ENCODE assay signal across 8 mouse cellular contexts in the genomic region with DNA sequence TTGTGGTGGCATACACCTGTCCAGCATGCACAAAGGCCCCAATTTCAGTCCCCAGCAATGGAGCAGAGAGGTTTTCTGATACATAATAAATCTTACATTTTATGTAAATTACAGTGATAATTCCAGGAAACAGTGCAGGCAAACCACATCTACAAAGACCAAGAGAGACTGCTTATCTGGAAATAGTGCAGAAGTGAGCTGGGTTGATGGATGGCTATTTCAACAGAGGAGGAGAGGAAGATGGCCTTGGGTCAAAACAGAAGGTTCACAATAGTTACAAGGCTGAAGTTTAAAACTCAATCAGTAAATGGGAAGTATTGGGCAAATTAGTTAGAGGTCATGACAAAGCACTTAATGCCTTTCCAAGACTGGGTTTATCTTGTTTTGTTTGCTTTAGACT. TPM values are rescaled to one million over a fixed set of nuclear protein-coding genes. Genes with fewer than 3 reads are reported as not detected.
DNase-seq lines count a peak whose midpoint lies in the region; ATAC-seq and TF ChIP-seq lines count a peak whose summit lies in the region.

No protein-coding gene starts in this region.

- no peak for DNase-seq in heart, adult 18-20 months
- DNase-seq in forebrain, embryonic 10.5 days (ENCODE audit: extremely low spot score, low spot score): no peak
- no peak for DNase-seq in liver, embryonic 13.5 days
- no peak for DNase-seq in ovary, adult 18-20 months (ENCODE audit: low spot score)
- DNase-seq in Muller cell, postnatal 12 days (ENCODE audit: inconsistent ontology term): no peak
- no peak for DNase-seq in kidney, postnatal 4 days

- peaks cover 5% of the 10 kb centered on the region; the same call in 1 of the 2 replicates for H3K4me1 ChIP-seq in heart, embryonic 11.5 days (ENCODE audit: control insufficient read depth, insufficient read depth, low read length)
- H3K4me1 ChIP-seq in ES-Bruce4 (ENCODE audit: control insufficient read depth, insufficient read depth, low read length): no peaks in the 10 kb centered on the region
- H3K4me1 ChIP-seq in forebrain, embryonic 10.5 days: peaks cover 33% of the 10 kb centered on the region
- H3K4me1 ChIP-seq in liver, embryonic 13.5 days (replicated peaks): peaks cover 25% of the 10 kb centered on the region

- H3K9me3 ChIP-seq in heart, embryonic 11.5 days (replicated peaks; ENCODE audit: control insufficient read depth, low read length): no peaks in the 10 kb centered on the region
- H3K9me3 ChIP-seq in ES-Bruce4 (replicated peaks; ENCODE audit: control insufficient read depth, insufficient read depth, low read length, poor library complexity, severe bottlenecking): no peaks in the 10 kb centered on the region
- H3K9me3 ChIP-seq in forebrain, embryonic 10.5 days: no peaks in the 10 kb centered on the region
- H3K9me3 ChIP-seq in liver, embryonic 13.5 days (replicated peaks): no peaks in the 10 kb centered on the region

- H3K9ac ChIP-seq in heart, embryonic 11.5 days (ENCODE audit: low read depth, low read length): peak overlapping the region; percentile 99
- H3K9ac ChIP-seq in ES-Bruce4 (ENCODE audit: low read depth, poor library complexity, severe bottlenecking): peak overlapping the region; percentile 51
- peak overlapping the region; percentile 97 for H3K9ac ChIP-seq in liver, embryonic 13.5 days

- no peaks in the 10 kb centered on the region for H3K36me3 ChIP-seq in heart, embryonic 11.5 days (ENCODE audit: control insufficient read depth, insufficient read depth, low read length)
- H3K36me3 ChIP-seq in ES-Bruce4 (ENCODE audit: control insufficient read depth, insufficient read depth, low read length, poor library complexity, severe bottlenecking): 0 out of 2 replicates have a peak, but pooled peaks cover 2% of the 10 kb centered on the region
- peaks cover 9% of the 10 kb centered on the region for H3K36me3 ChIP-seq in forebrain, embryonic 10.5 days (replicated peaks)
- no peaks in the 10 kb centered on the region for H3K36me3 ChIP-seq in liver, embryonic 13.5 days

- no peaks in the 10 kb centered on the region for H3K27me3 ChIP-seq in heart, embryonic 11.5 days (ENCODE audit: control insufficient read depth, insufficient read depth, low read length)
- H3K27me3 ChIP-seq in ES-Bruce4 (ENCODE audit: control insufficient read depth, insufficient read depth, low read length, poor library complexity, severe bottlenecking): no peaks in the 10 kb centered on the region
- no peaks in the 10 kb centered on the region; the same call in 1 of the 2 replicates for H3K27me3 ChIP-seq in forebrain, embryonic 10.5 days (ENCODE audit: poor library complexity, severe bottlenecking)
- no peaks in the 10 kb centered on the region for H3K27me3 ChIP-seq in liver, embryonic 13.5 days

- peak overlapping the region; percentile 75 for H3K4me2 ChIP-seq in heart, embryonic 11.5 days
- peak overlapping the region; percentile 83 for H3K4me2 ChIP-seq in liver, embryonic 13.5 days

- TF ChIP-seq POLR2A in ES-Bruce4 (IDR thresholded peaks at IDR 0.05; ENCODE audit: insufficient read depth, low read length): no peak

- peak overlapping the region; percentile 98 for H3K27ac ChIP-seq in heart, embryonic 11.5 days (ENCODE audit: low read depth, low read length)
- peak overlapping the region; percentile 64 for H3K27ac ChIP-seq in ES-Bruce4 (ENCODE audit: insufficient read depth, low read length)
- H3K27ac ChIP-seq in forebrain, embryonic 10.5 days: peak overlapping the region; percentile 94
- peak overlapping the region; percentile 99 for H3K27ac ChIP-seq in liver, embryonic 13.5 days

- TF ChIP-seq EP300 in ES-Bruce4 (IDR thresholded peaks at IDR 0.05; ENCODE audit: insufficient read depth, low read depth, low read length): no peak

- ATAC-seq in heart, embryonic 11.5 days (replicated peaks; ENCODE audit: insufficient number of reproducible peaks, low FRiP score, low TSS enrichment): no peak
- no peak for ATAC-seq in liver, embryonic 13.5 days (ENCODE audit: low read depth)

- no peak for TF ChIP-seq CTCF in ES-Bruce4 (IDR thresholded peaks at IDR 0.05; ENCODE audit: low read depth, low read length)

- peak overlapping the region; percentile 91 for H3K4me3 ChIP-seq in heart, embryonic 11.5 days (ENCODE audit: low read depth, low read length)
- peak overlapping the region; percentile 87; the same call in 1 of the 2 replicates for H3K4me3 ChIP-seq in ES-Bruce4 (ENCODE audit: low read depth, low read length)
- peak overlapping the region; percentile 100 for H3K4me3 ChIP-seq in forebrain, embryonic 10.5 days
- H3K4me3 ChIP-seq in liver, embryonic 13.5 days (replicated peaks): peak overlapping the region; percentile 99

RNA-seq across cellular contexts. Expression of a gene that starts 0.9 kb away (rescaled TPM):
- polyA plus RNA-seq in heart, embryonic 11.5 days (2014; fragmentation: Nextera tagmentation; extraction: Ambion mirVana): 15.3 and 15.4 TPM in 2 replicates
- total RNA-seq in heart, adult 18-20 months (2021): 10 to 100 TPM; 79.2 to 94.4 TPM
- polyA plus RNA-seq in ES-Bruce4 (2011; ENCODE audit: insufficient read depth, insufficient read length, low read depth, missing spikeins): 127 and 152 TPM in 2 replicates
- polyA plus RNA-seq in forebrain, embryonic 10.5 days (2016; fragmentation: Nextera tagmentation; extraction: Ambion mirVana): 17.3 and 17.8 TPM in 2 replicates
- polyA plus RNA-seq in liver, embryonic 13.5 days (2015; fragmentation: Nextera tagmentation; extraction: Ambion mirVana): 5.2 and 6.1 TPM in 2 replicates

RNA-seq across cellular contexts. Expression of a gene that starts 52.0 kb away (rescaled TPM):
- 67.1 and 76.9 TPM in 2 replicates for polyA plus RNA-seq in heart, embryonic 11.5 days (2014; fragmentation: Nextera tagmentation; extraction: Ambion mirVana)
- 10 to 100 TPM; 49.6 to 54.9 TPM for total RNA-seq in heart, adult 18-20 months (2021)
- 75.6 and 81.1 TPM in 2 replicates for polyA plus RNA-seq in ES-Bruce4 (2011; ENCODE audit: insufficient read depth, insufficient read length, low read depth, missing spikeins)
- 41.8 and 42.9 TPM in 2 replicates for polyA plus RNA-seq in forebrain, embryonic 10.5 days (2016; fragmentation: Nextera tagmentation; extraction: Ambion mirVana)
- 32.1 and 32.5 TPM in 2 replicates for polyA plus RNA-seq in liver, embryonic 13.5 days (2015; fragmentation: Nextera tagmentation; extraction: Ambion mirVana)

RNA-seq across cellular contexts. Expression of a gene that starts 52.3 kb away (rescaled TPM):
- 0.39 and 0.41 TPM in 2 replicates for polyA plus RNA-seq in heart, embryonic 11.5 days (2014; fragmentation: Nextera tagmentation; extraction: Ambion mirVana)
- under 1 TPM; 0.40 to 0.93 TPM for total RNA-seq in heart, adult 18-20 months (2021)
- not detected in 2 replicates for polyA plus RNA-seq in ES-Bruce4 (2011; ENCODE audit: insufficient read depth, insufficient read length, low read depth, missing spikeins)
- polyA plus RNA-seq in forebrain, embryonic 10.5 days (2016; fragmentation: Nextera tagmentation; extraction: Ambion mirVana): not detected in 2 replicates
- 0.16 TPM in 1 of 2 replicates, not detected in the other for polyA plus RNA-seq in liver, embryonic 13.5 days (2015; fragmentation: Nextera tagmentation; extraction: Ambion mirVana)
